Mouse (Mus musculus) liver, embryonic 14.5 days (tissue): ENCODE results near the gene Olfr1324.

Experiments
- CTCF ChIP-seq: IDR thresholded peaks from 2 replicates; pipeline ENCODE4 v1.5.1; 2016; ENCODE audit warnings: antibody characterized with exemption, low read depth, control low read depth
- EP300 ChIP-seq: IDR thresholded peaks from 2 replicates; pipeline ENCODE4 v1.6.1; 2016; ENCODE audit warnings: antibody characterized with exemption, low read depth

DNA sequence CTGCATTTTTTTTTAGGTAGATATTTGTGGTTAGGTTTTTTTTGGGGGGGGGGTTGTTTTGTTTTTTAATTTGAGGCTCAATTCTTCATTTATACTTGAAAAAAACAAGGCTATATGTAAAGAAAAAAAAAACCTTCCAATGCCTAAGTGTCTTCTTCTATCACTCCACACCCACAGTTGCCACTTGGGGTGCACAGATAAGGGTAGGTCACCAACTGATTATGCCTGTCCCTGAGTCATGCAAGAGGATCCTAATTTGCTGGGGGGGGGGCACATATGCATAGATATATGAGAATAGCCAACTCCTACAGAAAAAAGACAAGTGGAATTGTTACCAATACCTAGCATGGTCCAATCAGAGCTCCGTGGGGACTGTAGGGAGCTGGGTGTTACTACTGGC is 53.3 kb downstream of the Olfr1324 start:
- TF ChIP-seq EP300 (no peak), CTCF (no peak)
